Mouse (Mus musculus) erythroblast, embryonic 14.5 days (primary cell): ENCODE data around the gene Cox4i1.

Experiments used
- GATA1 ChIP-seq: IDR thresholded peaks from 2 replicates; pipeline ENCODE4 v1.6.1; 2012; ENCODE audit warnings: low read length, inconsistent platforms, mixed read lengths
- TAL1 ChIP-seq: IDR thresholded peaks from 3 replicates; pipeline ENCODE4 v1.6.1; 2012; ENCODE audit warnings: low read length, inconsistent platforms, mixed read lengths

- TF ChIP-seq GATA1 (no peak), TAL1 (no peak)
Measured at GRCm38 (mm10) chr8:120693861-120694493, 26.0 kb downstream of the Cox4i1 start.
